Mouse (Mus musculus) ES-Bruce4 (cell line): Measurements from ENCODE around the gene Sgca.

Experiments used
- CTCF ChIP-seq: IDR thresholded peaks from one replicate; pipeline ENCODE4 v1.8.1; 2011; ENCODE audit warnings: low read depth, low read length
- POLR2A ChIP-seq: IDR thresholded peaks from one replicate; pipeline ENCODE4 v1.8.1; 2011; ENCODE audit warnings: low read length; ENCODE audit not compliant: insufficient read depth

DNA sequence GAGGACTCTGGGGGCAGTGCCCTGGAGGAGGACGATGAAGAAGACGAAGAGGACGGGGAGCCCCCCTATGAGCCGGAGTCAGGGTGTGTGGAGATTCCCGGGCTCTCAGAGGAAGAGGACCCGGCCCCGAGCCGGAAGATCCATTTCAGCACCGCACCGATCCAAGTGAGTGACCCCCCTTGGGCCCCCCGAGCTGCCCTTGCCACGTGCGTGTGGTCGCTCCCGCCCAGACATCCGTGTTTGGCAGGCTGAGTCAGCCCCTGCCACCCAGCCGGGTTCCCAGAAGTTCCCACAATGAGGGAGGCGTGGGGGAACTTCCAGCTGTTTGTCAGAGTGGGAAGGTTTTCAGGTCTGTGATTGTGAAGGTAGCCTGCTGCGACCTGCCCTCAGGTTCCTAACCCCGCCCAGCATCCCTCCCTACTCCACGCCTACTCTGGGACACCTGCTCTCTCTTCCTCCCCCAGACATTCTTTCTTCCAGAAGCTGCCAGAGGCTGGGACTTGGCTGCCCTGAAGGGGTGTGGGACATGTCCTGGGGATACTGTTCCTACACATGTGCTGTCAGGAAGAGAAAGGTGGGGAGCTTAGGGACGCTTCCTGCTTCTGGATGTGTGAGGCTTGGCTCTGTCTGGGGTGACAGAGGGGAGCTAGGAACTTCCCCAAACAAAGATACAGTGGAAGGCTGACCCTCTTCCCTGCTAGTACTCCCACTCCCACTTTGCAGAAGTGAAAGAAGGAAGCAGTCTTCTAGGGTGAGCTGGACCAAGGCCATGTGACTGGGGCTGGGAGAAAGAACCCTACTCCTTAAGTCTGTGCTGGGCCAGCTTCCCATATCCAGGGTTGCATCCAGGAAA lies 16.9 kb upstream of the Sgca start:
- TF ChIP-seq POLR2A (no peak), CTCF (no peak)
